Mouse (Mus musculus): Measurements from ENCODE around the gene Chd5.
A peak's percentile ranks its signal among the peaks of the same experiment; 100 is the strongest.

Gene Chd5

GRCm38 (mm10) chr4:152318517-152319234, 19.8 kb upstream of the Chd5 start, which contains the start of gene Rnf207:
Gene Rnf207 (minus strand): TSS chr4:152318993.
- peak; percentile 66 to 74 for DNase-seq

DNA sequence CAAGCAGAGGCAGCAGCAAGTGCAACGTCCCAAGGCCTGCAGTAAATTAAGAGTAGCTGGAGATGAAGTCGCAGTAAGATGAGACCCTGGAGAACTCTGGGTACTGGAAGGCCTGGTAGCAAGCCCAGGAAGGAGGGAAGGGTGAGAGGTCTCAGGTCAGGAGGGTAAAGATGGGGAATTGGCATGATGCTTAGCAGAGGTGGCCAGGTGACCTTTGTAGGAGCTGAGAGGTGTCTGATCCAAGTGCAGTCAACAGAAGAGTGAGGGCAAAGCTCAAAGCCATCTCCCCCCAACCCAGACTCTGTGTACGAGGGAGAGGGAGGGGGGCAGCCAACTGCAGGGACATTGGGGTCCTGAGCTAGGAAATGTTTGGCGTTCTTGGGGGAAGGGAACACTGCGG, 17.0 kb upstream of the Chd5 start:
- no peak for DNase-seq

DNA sequence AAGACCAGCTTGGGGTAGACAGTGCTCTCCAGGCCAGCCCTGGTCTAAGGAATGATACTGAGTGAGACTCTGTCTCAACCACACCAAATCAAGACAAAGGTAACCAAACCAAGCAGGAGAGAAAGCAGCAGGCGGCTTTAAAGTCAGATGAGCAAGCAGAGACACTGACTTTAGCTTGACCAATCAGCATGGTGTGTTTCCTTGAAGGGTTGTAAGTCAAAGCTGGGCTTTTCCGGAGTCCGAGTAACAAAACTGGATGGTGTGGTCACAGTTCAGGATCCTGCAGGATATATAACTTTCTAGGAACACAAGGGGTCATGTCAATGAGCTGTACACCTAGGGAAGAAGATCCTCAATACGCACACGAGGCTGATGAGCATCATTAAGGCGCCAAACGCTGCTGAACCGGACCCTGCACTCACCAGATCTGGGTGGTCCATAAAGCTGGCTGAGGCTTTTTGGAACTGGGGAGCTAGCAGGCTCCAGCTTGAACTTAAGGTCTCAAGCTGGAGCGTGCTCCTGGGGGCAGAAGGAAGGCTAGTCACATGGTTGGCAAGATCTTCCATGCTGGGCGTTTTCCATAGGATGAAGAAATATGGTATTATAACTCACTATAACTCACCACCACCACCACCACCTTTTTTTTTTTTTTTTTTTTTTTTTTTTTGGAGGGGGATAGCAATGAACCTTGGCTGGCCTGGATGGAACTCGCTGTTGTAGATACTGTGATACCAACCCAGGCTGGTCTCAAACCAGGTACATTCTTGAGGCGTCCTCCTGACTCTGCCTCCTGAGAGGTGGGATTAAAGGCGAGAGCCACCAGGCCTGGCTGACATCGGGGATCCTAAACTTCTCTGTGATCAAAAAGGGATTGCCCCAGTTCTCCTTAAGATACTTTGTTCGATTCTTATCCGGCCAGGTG, 13.5 kb upstream of the Chd5 start:
- DNase-seq: peak in 1 of 2 experiments; percentile 22

GRCm38 (mm10) chr4:152325574-152326411, 12.7 kb upstream of the Chd5 start, which contains the start of gene Rpl22:
Gene Rpl22 (plus strand): TSS chr4:152325742.
- DNase-seq: peak; percentile 94 to 96

DNA sequence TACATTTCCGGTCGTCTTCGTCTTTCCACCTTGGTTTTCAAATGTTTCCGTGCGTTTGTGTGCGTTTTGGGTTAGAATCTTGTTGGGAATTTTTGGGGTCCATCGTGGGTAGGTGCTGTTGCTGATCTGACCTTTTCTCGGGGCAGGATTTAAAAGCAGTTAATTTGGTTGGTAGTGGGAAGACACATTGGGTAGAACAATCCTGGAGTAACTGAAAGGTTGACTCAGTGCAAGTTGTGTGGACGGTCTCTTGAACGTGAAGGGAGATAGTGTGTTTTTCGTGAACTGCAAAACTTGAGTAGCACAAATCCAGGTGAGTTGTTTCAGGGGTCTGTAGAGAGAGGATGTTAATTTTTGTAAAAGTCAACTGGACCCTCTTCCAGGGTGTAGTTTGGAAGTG, 11.9 kb upstream of the Chd5 start:
- no peak for DNase-seq

GRCm38 (mm10) chr4:152328691-152329090, 9.8 kb upstream of the Chd5 start:
- peak; percentile 56 to 62 for DNase-seq

DNA sequence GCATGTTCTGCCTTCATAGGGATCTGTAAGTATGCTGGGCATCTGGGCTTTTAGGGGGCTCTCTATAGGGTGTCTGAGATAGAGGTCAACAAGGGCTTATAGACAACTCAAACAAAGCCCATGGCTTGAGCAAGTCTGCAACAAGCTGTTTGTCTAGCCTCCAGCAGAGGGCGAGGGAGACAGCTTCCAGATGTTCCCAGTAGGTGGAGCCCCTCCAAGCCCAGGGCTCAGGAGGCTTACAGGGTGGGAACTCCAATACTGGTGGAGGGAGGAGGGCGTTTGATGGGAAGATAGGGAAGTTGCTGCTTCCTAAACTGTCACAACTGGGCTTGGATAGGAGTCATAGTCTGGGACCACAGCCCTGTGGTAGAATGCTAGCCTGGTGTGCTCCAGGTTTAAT, 5.5 kb upstream of the Chd5 start:
- DNase-seq: peak; percentile 29 to 33

DNA sequence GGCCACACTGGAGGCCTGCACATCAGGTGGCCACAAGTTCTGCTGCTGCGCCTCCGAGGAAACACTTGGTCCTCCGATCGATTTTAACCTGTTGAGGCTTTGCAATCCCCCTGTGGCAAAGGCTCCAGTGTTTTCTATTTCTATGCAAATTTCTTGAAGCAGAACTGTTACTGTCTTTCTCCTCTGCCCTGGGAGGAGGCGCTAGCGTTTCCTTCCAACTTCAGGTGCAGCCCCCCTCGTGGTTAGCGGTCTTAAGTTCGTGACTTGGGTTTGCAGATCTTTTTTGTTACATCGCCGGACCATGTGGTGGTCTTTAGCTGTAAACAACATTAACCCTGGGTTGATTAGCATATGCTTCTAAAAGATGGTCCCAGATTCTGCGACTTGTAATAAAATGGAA, 4.9 kb upstream of the Chd5 start:
- no peak for DNase-seq

DNA sequence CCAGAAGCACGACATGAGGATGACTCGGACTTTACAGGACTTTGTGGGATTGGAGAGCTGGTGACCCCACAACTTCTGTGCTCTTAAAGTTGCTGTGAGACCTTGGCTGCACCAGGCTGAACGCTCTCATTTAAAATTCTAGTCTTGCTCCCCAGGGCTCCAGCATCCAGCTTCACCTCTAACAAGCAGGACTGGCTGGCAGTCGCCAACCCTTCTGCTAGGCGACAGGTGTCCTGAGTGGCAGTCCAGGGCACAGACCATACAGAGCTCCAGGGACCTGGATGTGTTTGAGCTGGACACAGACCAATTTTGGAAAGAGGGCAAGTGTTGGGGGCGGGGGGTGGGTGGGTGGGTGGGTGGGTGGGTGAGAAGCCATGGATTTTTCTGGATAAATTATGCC, 679 bp upstream of the Chd5 start:
- DNase-seq: peak; percentile 31 to 39

- DNase-seq: peak in 1 of 2 experiments; percentile 28
Measured at GRCm38 (mm10) chr4:152339293-152339790, 891 bp downstream of the Chd5 start.

GRCm38 (mm10) chr4:152340584-152341284, 2.3 kb downstream of the Chd5 start:
- no peak for DNase-seq

DNA sequence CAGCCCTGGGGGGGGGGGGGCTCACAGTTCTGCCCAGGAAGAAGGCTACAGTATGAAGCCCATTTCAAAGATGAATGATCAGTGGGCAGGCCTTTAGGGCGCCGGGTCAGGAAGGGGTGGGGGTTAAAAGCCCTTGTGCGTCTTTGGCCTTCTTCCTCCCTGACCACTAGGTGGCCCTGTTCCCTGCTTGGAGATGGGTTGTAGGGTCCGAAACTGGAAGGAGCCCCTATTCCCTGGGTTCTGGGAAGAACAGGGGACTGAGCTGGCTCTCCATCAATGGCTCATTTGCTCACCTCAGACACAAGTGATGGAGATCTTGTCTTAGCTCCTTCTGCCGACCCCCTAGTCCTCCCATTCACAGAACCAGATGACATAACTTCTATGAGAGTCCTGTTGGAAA, 4.8 kb downstream of the Chd5 start:
- DNase-seq: peak; percentile 36 to 46

DNA sequence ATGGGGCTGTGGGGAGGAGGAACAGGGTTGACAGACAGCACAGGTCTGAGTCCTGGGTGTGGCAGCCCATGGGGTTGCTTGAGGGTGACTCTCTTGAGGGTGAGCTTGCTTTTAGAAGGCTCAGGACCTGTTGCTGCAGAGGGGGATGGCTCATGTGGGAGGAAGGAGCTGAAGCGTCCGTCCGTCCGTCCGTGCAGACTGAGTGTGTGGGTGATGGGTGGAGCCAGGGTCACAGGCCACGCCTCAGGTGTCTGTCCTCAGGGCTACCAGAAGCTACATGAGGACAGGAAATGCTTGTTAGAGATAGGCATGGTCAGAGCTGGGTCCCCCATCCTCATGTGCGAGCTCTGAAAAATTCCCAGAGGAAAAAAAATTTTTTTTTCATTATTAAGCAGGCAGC, 6.2 kb downstream of the Chd5 start:
- DNase-seq: no peak

- DNase-seq: peak; percentile 20 to 21
Measured at GRCm38 (mm10) chr4:152345120-152345889, 6.9 kb downstream of the Chd5 start.

GRCm38 (mm10) chr4:152349837-152350381, 11.5 kb downstream of the Chd5 start:
- DNase-seq: no peak

- DNase-seq: no peak
Measured at GRCm38 (mm10) chr4:152350722-152351421, 12.4 kb downstream of the Chd5 start.

DNA sequence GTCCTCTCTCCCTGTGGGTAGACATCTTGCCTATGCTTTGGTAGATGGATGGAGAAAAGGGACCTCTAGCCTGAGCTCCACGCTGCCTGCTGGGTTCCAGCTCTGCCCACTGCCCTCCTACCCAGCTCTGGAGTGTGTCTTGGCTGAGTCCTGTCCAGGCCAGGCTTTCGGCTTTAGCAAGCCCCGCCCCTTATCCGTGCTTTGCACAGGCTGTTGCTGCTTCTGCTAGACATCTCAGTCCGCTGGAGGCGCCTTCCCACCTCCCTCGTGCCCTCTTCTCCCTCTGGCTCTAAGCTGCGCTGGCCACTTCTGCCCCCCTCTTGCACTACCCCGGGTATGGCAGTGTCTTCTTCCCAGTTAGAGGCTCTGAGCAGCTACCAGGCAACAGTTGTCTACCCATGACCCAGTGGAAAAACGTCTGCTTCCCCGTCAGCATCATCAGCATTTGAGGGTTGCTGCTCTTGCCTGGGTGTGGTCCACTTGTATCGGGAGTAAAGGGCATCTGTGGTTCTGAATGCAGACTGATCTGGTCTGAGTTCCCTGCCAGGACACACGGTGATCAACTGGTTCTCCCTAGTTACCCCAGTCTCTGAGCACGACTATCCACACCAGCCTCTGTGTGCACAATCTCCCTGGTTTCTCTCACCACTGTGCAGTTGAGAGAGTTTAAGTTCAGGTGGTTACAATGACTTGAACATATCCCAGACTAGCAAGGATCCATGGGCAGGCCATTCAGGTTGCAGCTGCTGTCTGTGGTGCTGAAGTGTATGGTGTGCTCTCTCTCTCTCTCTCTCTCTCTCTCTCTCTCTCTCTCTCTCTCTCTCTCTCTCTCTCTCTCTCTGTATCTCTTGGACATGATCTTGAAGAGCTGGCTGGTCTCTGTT, 13.2 kb downstream of the Chd5 start:
- no peak for DNase-seq

DNA sequence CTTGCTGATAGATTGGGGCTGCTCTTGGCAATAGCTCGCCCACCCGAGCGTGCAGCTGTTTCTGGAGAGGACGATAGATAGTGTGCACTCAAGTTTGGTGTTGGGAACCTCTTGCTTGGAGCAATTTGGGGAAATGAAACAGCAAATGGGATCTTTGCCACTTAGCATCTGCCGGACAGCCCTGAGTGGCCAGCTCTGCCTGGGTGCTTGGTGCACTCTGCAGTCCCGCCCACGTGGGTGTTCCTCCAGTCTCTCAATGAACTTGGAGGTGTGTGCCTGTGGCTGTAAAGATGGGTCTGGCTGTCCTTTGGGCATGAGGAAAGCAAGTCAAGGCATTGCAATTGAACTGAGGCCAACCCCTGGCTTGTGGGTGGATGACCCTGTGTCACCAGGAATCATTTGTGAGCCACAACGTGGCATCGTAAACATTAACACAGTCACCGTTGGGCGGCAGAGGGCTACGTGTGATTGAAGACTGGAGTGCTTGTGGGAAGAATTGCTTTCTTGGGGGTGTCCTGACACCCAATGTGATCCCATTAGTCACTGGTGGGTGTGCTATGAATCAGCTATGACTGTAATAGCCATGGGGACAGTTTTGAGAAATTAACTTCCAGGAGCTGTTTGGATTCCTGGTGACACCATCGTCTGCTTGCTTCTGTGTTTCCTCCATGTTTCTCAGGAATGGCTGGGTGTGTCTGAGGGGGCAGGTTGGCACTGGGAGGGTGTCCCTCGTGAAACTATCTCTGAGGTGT, 15.6 kb downstream of the Chd5 start:
- DNase-seq: no peak
